Mouse (Mus musculus) forebrain, embryonic 16.5 days (tissue): ENCODE measurements at regions not wholly inside any gene's neighbourhood (a gene's known extent, or its start where the extent isn't known, plus 50 kb on each side); places are given as distances from the start of the nearest gene placed in this dataset.

Experiments
- ATAC-seq: fragments of 200-750 bp; cut with Nextera tagmentation; 2 replicates; pipeline ENCODE4 v1.8.0; 2017; ENCODE audit warnings: mild to moderate bottlenecking, moderate library complexity
- H3K27ac ChIP-seq: fragments of 300-500 bp; sonication (generic); 2 replicates; pipeline ENCODE4 v1.5.1; 2014; ENCODE audit warnings: low read length, control low read depth
- H3K27me3 ChIP-seq: fragments of 300-500 bp; sonication (generic); replicated peaks from 2 replicates; pipeline ENCODE4 v1.6.1; 2014; ENCODE audit warnings: low read length; ENCODE audit not compliant: control insufficient read depth, insufficient read depth
- H3K36me3 ChIP-seq: fragments of 300-500 bp; sonication (generic); 2 replicates; pipeline ENCODE4 v1.6.1; 2014; ENCODE audit not compliant: control insufficient read depth, insufficient read depth
- H3K4me1 ChIP-seq: fragments of 300-500 bp; sonication (generic); replicated peaks from 2 replicates; pipeline ENCODE4 v1.6.1; 2014; ENCODE audit warnings: low read length; ENCODE audit not compliant: control insufficient read depth, insufficient read depth
- H3K4me2 ChIP-seq: fragments of 300-500 bp; sonication (generic); 2 replicates; pipeline ENCODE4 v1.6.1; 2014; ENCODE audit warnings: mild to moderate bottlenecking, low read length, control low read depth
- H3K4me3 ChIP-seq: fragments of 300-500 bp; sonication (generic); replicated peaks from 2 replicates; pipeline ENCODE4 v1.5.1; 2014; ENCODE audit warnings: mild to moderate bottlenecking, low read length, control low read depth
- H3K9ac ChIP-seq: fragments of 300-500 bp; sonication (generic); replicated peaks from 2 replicates; pipeline ENCODE4 v1.6.1; 2014; ENCODE audit warnings: low read depth, low read length, control low read depth
- H3K9me3 ChIP-seq: fragments of 300-500 bp; sonication (generic); 2 replicates; pipeline ENCODE4 v1.6.1; 2016; ENCODE audit warnings: low read length; ENCODE audit not compliant: control insufficient read depth
- WGBS: fragments of 180-500 bp; shearing (Covaris S2); extraction: QIAGEN DNeasy Blood & Tissue Kit; methylation state at CpG from one replicate; pipeline ENCODE4 v1.1.7; 2014; 5-methylcytosine and 5-hydroxymethylcytosine counted together

GRCm38 (mm10) chr17:77593807-77594206 lies 606.2 kb upstream of the Crim1 start:
- Histone ChIP-seq H3K4me3 (no peak overlapping the region), H3K4me1 (no peaks in the 10 kb centered on the region), H3K9ac (no peak overlapping the region), H3K4me2 (no peak overlapping the region), H3K27me3 (no peaks in the 10 kb centered on the region), H3K27ac (no peak overlapping the region), H3K9me3 (no peaks in the 10 kb centered on the region), H3K36me3 (no peaks in the 10 kb centered on the region)
- WGBS, result 54% methylated on average over 4 of the region's 4 CpGs
- ATAC-seq, result no peak

GRCm38 (mm10) chr17:77596453-77596852 lies 603.6 kb upstream of the Crim1 start:
- Histone ChIP-seq H3K4me3 (no peak overlapping the region), H3K9me3 (no peaks in the 10 kb centered on the region), H3K9ac (no peak overlapping the region), H3K4me2 (no peak overlapping the region), H3K36me3 (no peaks in the 10 kb centered on the region), H3K4me1 (no peaks in the 10 kb centered on the region), H3K27ac (no peak overlapping the region), H3K27me3 (no peaks in the 10 kb centered on the region)
- no peak for ATAC-seq
- WGBS, result 89% methylated on average over 1 of the region's 1 CpGs

- no peaks in the 10 kb centered on the region for H3K36me3 ChIP-seq
- H3K9ac ChIP-seq, result no peak overlapping the region
- no peak for ATAC-seq
- no peak overlapping the region for H3K27ac ChIP-seq
- no peak overlapping the region for H3K4me3 ChIP-seq
- H3K4me1 ChIP-seq, result no peaks in the 10 kb centered on the region
- no peaks in the 10 kb centered on the region for H3K27me3 ChIP-seq
- WGBS, result 57% methylated on average over 2 of the region's 2 CpGs
- no peaks in the 10 kb centered on the region for H3K9me3 ChIP-seq
- H3K4me2 ChIP-seq, result no peak overlapping the region
Measured at GRCm38 (mm10) chr17:77623472-77623871, 576.6 kb upstream of the Crim1 start.

- ATAC-seq, result no peak
- H3K9ac ChIP-seq, result no peak overlapping the region
Measured at GRCm38 (mm10) chr17:77624103-77624502, 575.9 kb upstream of the Crim1 start.

GRCm38 (mm10) chr17:77642355-77642754 lies 557.7 kb upstream of the Crim1 start:
- no peaks in the 10 kb centered on the region for H3K27me3 ChIP-seq
- WGBS, result 88% methylated on average over 2 of the region's 2 CpGs
- no peaks in the 10 kb centered on the region for H3K36me3 ChIP-seq
- no peak overlapping the region for H3K27ac ChIP-seq
- H3K4me1 ChIP-seq, result no peaks in the 10 kb centered on the region
- no peak overlapping the region for H3K4me3 ChIP-seq
- H3K9ac ChIP-seq, result no peak overlapping the region
- no peaks in the 10 kb centered on the region for H3K9me3 ChIP-seq
- ATAC-seq, result no peak
- no peak overlapping the region for H3K4me2 ChIP-seq

More at GRCm38 (mm10) chr17:77624103-77624502, 575.9 kb upstream of the Crim1 start:
- Histone ChIP-seq H3K36me3 (no peaks in the 10 kb centered on the region), H3K4me2 (no peak overlapping the region), H3K9me3 (no peaks in the 10 kb centered on the region), H3K27me3 (no peaks in the 10 kb centered on the region), H3K4me1 (no peaks in the 10 kb centered on the region), H3K4me3 (no peak overlapping the region), H3K27ac (no peak overlapping the region)
- WGBS, result 60% methylated on average over 1 of the region's 1 CpGs

GRCm38 (mm10) chr17:77648946-77649345 lies 551.1 kb upstream of the Crim1 start:
- peak; percentile 84 for ATAC-seq
- Histone ChIP-seq H3K27ac (peak overlapping the region; percentile 48; the same call in 1 of the 2 replicates), H3K27me3 (no peaks in the 10 kb centered on the region), H3K4me2 (no peak overlapping the region), H3K9ac (no peak overlapping the region), H3K9me3 (no peaks in the 10 kb centered on the region), H3K4me1 (no peaks in the 10 kb centered on the region), H3K4me3 (no peak overlapping the region), H3K36me3 (no peaks in the 10 kb centered on the region)
- 74% methylated on average over 3 of the region's 3 CpGs for WGBS

DNA sequence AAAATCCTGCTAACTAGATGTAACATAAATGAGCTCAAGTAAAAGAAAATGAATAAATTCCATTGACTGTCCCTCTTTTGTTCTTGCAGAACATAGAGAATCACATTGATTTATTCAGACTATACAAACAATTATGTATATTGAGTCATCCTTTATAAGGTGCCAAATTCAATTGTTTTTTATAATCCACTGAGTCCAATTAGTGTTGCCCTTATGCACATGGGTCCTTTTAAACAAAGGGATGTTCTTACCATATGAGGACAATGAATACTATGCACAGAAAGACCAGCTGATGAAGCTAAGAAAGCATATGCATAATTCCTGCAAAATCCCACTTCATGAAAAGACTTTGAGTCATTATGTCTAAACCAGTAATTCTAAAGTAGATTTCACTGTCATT lies 548.2 kb upstream of the Crim1 start:
- no peak for ATAC-seq
- Histone ChIP-seq H3K9me3 (no peaks in the 10 kb centered on the region), H3K36me3 (no peaks in the 10 kb centered on the region), H3K27me3 (no peaks in the 10 kb centered on the region), H3K4me2 (no peak overlapping the region), H3K4me1 (no peaks in the 10 kb centered on the region), H3K27ac (no peak overlapping the region), H3K9ac (no peak overlapping the region), H3K4me3 (no peak overlapping the region)
